Mouse (Mus musculus) thymus, postnatal 25 days (tissue): ENCODE data around the gene B430305J03Rik.
A peak's percentile ranks its signal among the peaks of the same experiment; 100 is the strongest.

Source experiments
- DNase-seq: peaks from one replicate; pipeline ENCODE4 v3.0.0; 2022

B430305J03Rik gene

GRCm38 (mm10) chr3:61365779-61366373 lies at the start of gene B430305J03Rik:
TSS of gene B430305J03Rik (minus strand) at chr3:61365951.
- DNase-seq = peak; percentile 43

- DNase-seq = peak; percentile 12
Observed at GRCm38 (mm10) chr3:61409683-61410082, 43.9 kb upstream of the B430305J03Rik start.

- no peak for DNase-seq
Observed at GRCm38 (mm10) chr3:61406921-61407320, 41.2 kb upstream of the B430305J03Rik start.

GRCm38 (mm10) chr3:61400823-61401387 lies 35.2 kb upstream of the B430305J03Rik start:
- no peak for DNase-seq

DNA sequence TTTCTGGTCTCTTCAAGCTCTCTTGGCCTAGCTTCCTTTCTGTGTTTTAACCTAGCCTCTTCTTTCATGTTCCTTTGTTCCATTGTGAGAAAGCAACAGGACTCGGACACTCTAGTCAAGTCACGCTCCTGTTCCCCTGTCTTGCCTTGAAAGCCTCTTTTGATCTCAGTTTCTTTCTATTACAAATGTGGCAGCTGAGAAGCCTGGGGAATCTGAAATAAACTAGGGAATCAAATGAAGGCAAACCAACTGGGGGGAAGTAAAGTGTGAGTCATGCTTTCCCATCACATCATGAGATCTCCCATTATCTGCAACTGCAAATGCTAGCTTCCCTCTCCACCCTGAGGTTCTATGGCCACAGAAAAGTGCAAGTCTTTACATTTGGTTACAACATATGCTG lies 31.0 kb upstream of the B430305J03Rik start:
- no peak for DNase-seq

- DNase-seq = no peak
Observed at GRCm38 (mm10) chr3:61395382-61395781, 29.6 kb upstream of the B430305J03Rik start.

DNA sequence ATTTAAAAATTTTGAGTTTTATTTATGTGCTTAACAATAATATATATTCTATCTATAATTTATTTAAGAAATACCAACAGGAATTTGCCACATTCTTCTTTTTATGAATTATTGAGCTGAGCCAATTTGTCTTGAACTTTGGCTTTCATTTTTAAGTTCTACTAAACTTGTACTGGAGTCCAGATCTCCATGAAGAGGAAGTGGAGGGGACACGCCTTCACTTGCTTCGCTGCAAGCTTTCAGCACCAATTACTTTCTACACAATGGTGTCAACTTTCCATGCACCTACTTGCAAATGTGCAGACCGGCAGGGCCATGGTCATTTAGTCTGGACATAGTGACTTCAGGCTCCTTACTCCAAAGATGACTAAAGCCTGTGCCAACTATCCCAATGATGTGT lies 27.8 kb upstream of the B430305J03Rik start:
- DNase-seq = no peak

DNA sequence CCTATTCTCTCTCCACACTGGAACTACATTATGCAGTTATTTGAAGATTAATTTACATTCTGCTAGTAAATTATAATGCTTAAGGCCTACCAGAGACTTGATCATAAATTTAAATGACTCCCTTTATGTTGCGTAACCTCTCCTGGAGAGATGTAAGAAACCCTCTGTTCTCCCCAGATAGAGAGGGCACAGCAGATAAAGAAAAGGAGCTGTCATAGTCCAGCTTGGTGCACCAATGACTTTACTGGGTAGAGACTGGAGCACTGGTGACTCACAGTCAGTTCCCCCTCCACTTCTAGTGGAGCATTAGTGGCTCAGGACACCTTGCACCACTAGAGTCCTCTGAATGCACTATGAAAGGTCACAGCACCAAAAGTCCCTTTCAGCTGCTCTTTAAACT lies 27.1 kb upstream of the B430305J03Rik start:
- no peak for DNase-seq

- no peak for DNase-seq
Observed at GRCm38 (mm10) chr3:61391564-61391963, 25.8 kb upstream of the B430305J03Rik start.

GRCm38 (mm10) chr3:61386368-61386767 lies 20.6 kb upstream of the B430305J03Rik start:
- DNase-seq = no peak

DNA sequence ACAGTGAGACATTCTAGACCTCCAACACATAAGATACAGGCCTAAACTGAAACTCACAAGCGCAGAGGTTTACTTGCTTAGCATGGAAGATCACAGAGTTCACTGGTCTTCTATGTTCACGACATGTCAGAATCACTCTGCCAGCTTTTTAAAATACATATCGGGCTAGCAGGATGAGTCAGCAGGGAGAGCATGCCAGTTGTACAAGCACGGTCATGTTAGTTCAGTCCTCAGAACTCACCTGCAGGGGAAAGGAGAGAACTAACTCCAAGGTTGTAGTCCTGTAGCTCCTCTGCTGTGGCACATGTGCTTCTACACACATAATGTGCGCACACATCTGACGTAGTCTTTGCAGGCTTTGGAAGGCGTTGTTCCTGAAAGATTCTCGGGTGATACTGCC lies 10.2 kb upstream of the B430305J03Rik start:
- no peak for DNase-seq

GRCm38 (mm10) chr3:61368446-61368845 lies 2.7 kb upstream of the B430305J03Rik start:
- peak; percentile 9 for DNase-seq

GRCm38 (mm10) chr3:61364978-61365778 lies 573 bp downstream of the B430305J03Rik start:
- peak; percentile 57 for DNase-seq

DNA sequence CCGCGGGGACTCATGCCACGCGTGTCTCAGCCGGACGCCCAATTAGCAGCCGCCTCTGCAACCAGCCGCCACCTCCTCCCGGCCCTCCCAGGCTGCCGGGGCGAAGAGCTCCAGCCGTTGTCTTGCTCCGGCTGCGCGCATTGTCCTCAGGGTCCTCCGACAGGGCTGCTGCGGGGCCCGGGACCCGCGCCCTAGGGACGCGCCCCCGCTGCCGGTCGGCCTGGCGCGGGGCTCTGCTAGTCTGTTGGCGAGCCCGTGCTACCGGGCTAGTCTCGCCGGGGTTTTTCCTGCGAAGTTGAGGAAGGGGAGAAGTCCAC lies 1.1 kb downstream of the B430305J03Rik start:
- DNase-seq = no peak

- DNase-seq = peak; percentile 95
Observed at GRCm38 (mm10) chr3:61363989-61364660, 1.6 kb downstream of the B430305J03Rik start.

DNA sequence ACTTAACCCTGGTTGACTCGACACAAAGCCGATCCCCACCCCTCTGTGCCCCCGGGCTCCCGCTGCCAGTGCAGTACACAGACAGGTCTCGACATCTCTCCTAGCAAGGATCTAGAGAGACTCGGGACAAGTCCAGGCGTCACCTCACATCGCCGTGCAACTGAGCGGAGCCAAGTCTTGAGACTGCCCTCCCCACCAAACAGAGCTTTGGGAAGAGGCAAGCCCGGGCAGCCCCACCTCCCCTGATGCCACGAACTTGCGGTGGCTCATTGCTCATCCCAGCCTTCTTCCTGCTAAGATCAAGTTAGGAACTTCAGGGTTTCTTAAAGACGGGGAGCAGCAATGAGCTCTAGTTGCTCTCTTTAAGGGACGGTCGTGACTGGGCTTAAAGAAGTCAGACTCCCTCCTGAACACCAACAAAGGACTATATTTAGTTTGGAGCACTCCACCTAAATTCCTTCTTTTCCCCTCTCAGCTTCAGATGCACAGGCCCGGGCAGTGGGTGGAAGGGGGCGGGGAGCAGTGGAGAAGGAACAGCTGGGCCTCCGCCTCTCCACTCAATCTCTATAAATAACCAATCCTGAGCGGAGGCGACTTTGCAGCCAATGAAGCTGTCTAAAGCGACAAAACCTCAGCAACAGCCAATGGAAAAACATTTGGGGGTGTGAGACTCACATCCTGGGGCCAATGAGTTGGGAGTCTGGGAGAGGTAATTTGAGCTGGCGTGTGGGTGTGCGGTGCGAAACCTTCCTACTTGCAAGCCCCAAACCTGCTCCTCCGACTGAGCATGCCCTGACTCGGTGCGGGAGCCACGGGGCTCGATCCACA lies 2.4 kb downstream of the B430305J03Rik start:
- DNase-seq = peak; percentile 86

- DNase-seq = no peak
Observed at GRCm38 (mm10) chr3:61362821-61363160, 3.0 kb downstream of the B430305J03Rik start.

- no peak for DNase-seq
Observed at GRCm38 (mm10) chr3:61361338-61361737, 4.4 kb downstream of the B430305J03Rik start, which contains the start of gene Rap2b. TSS of gene Rap2b (plus strand) at chr3:61361638.

DNA sequence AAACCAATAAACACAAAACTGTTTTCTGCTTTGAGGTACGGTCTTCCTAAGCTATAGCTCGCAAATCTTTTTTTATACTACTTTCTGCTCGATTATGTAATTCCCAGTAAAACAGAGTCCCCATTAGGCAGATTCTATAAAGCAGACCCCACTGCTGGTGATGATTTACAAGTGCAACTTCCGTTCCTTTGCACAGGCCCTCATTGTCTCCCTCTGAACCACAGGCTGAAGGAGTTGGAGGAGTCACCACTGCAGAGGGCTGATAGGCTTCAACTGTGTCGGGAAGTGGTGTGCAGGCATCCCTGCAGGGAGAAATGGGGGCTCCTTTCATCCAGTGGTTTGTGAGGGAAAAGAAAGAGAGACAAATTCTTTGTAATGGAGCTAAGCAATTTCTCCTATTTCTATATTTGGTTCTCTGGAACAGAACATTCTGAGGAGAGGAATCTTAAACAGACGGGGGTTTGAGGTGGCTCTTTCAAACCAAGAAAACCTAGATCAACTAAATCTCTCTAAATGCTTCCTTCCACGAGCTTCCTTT lies 6.9 kb downstream of the B430305J03Rik start:
- no peak for DNase-seq

- no peak for DNase-seq
Observed at GRCm38 (mm10) chr3:61358107-61358506, 7.6 kb downstream of the B430305J03Rik start.

DNA sequence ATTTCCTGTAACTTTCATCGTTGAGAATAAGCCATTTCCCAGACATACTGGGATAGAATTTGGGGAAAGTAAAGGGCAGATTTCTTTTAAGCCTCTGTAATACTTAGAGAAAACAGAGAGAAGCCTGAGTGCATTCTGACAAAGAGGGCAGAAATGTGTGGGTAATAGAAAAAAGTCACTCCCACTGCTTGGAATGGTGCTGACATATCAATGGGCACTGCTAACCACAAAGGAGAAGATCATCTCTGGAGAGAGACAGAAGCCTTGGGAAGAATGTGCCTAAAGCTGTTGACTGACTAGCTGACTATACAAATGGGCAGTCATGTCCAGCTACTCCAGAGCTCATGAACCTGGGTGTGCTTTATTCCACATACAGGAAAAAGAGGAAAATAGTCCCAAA lies 10.3 kb downstream of the B430305J03Rik start:
- no peak for DNase-seq

DNA sequence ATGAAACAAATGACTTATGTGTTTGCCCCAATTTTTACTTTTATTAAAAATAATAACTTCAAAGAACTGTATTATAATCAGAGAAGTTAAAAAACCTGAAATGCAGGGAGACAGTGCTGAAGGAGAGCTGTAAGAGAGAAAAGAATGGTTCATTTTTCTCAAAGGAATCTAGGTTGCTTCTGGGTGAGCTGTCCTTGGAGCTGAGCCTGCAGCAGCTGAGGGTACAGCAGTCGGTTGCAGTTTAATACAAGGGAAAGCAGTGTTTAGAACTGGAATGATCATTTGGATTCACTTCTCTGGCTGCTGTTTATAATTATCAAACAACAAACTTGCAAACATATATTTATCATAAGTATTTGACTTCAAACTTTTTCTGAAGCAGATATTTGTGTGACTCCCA lies 16.3 kb downstream of the B430305J03Rik start:
- no peak for DNase-seq
